ENCODE assay signal across 14 mouse cellular contexts in genomic region chrX:137142546-137142945, GRCm38 (mm10). TPM values are rescaled to one million over a fixed set of nuclear protein-coding genes. Genes with fewer than 3 reads are reported as not detected.
DNase-seq lines count a peak whose midpoint lies in the region; ATAC-seq lines count a peak whose summit lies in the region.
"Had no signal": no experiment of that assay in that cellular context is flagged by ENCODE, and none has a peak within 500 bp of the region (broad histone marks: within the 10 kb centered on the region; RNA-seq: fewer than 3 reads in every experiment).

No protein-coding gene starts in this region.

- no peaks in the 10 kb centered on the region for H3K9me3 ChIP-seq in liver, embryonic 12.5 days (replicated peaks)
- H3K9me3 ChIP-seq in heart, embryonic 10.5 days: no peaks in the 10 kb centered on the region
- no peaks in the 10 kb centered on the region for H3K9me3 ChIP-seq in kidney, embryonic 14.5 days (ENCODE audit: control insufficient read depth, low read length)
- H3K9me3 ChIP-seq: embryonic facial prominence, embryonic 15.5 days had no signal

- no peaks in the 10 kb centered on the region for H3K36me3 ChIP-seq in liver, embryonic 12.5 days
- H3K36me3 ChIP-seq in heart, embryonic 10.5 days: no peaks in the 10 kb centered on the region
- H3K36me3 ChIP-seq in kidney, embryonic 14.5 days (ENCODE audit: control insufficient read depth, insufficient read depth, low read length): no peaks in the 10 kb centered on the region
- H3K36me3 ChIP-seq: embryonic facial prominence, embryonic 15.5 days had no signal

- no peaks in the 10 kb centered on the region for H3K4me1 ChIP-seq in liver, embryonic 12.5 days
- no peaks in the 10 kb centered on the region for H3K4me1 ChIP-seq in heart, embryonic 10.5 days
- no peaks in the 10 kb centered on the region for H3K4me1 ChIP-seq in kidney, embryonic 14.5 days (ENCODE audit: control insufficient read depth, insufficient read depth, low read length)
- H3K4me1 ChIP-seq: embryonic facial prominence, embryonic 15.5 days had no signal

- 21% methylated on average over 2 of the region's 2 CpGs for WGBS in liver, embryonic 12.5 days (ENCODE audit: insufficient replicate concordance)
- WGBS in heart, embryonic 10.5 days: 38% methylated on average over 2 of the region's 2 CpGs
- 26% methylated on average over 2 of the region's 2 CpGs for WGBS in kidney, embryonic 14.5 days

- no peak overlapping the region for H3K9ac ChIP-seq in liver, embryonic 12.5 days
- no peak overlapping the region for H3K9ac ChIP-seq in kidney, embryonic 14.5 days (ENCODE audit: low read depth, low read length)
- H3K9ac ChIP-seq: embryonic facial prominence, embryonic 15.5 days had no signal

- DNase-seq in liver (peak; percentile 14), R1 (ENCODE audit: low read depth, low spot score) (peak; percentile 62)
- peak; percentile 47 for DNase-seq in CD4-positive, CD25-positive, alpha-beta regulatory T cell, adult 2 months (ENCODE audit: low read depth, low spot score)
- DNase-seq in heart, embryonic 10.5 days (ENCODE audit: low spot score): no peak
- DNase-seq: cerebellum, adult 18-20 months; kidney, adult 2 months; lung, adult 2 months had no signal

- H3K4me2 ChIP-seq in liver, embryonic 12.5 days: no peak overlapping the region
- H3K4me2 ChIP-seq in kidney, embryonic 14.5 days (replicated peaks; ENCODE audit: low read depth, low read length): no peak overlapping the region
- H3K4me2 ChIP-seq: embryonic facial prominence, embryonic 15.5 days had no signal

- ATAC-seq in liver, embryonic 12.5 days: no peak
- ATAC-seq in megakaryocyte progenitor cell, adult 5-6 weeks (replicated peaks; ENCODE audit: poor library complexity): peak; percentile 74
- no peak for ATAC-seq in kidney, embryonic 14.5 days (ENCODE audit: low FRiP score, low TSS enrichment)

- H3K27ac ChIP-seq in liver, embryonic 12.5 days: no peak overlapping the region
- H3K27ac ChIP-seq in heart, embryonic 10.5 days: no peak overlapping the region
- no peak overlapping the region for H3K27ac ChIP-seq in kidney, embryonic 14.5 days (ENCODE audit: low read depth, low read length)
- H3K27ac ChIP-seq: embryonic facial prominence, embryonic 15.5 days had no signal

- no peaks in the 10 kb centered on the region for H3K27me3 ChIP-seq in liver, embryonic 12.5 days (replicated peaks)
- H3K27me3 ChIP-seq in heart, embryonic 10.5 days (ENCODE audit: insufficient read depth, poor library complexity, severe bottlenecking): no peaks in the 10 kb centered on the region
- H3K27me3 ChIP-seq in kidney, embryonic 14.5 days (ENCODE audit: control insufficient read depth, insufficient read depth, low read length): no peaks in the 10 kb centered on the region
- H3K27me3 ChIP-seq: embryonic facial prominence, embryonic 15.5 days had no signal

- no peak overlapping the region for H3K4me3 ChIP-seq in liver, embryonic 12.5 days
- H3K4me3 ChIP-seq in heart, embryonic 10.5 days: no peak overlapping the region
- H3K4me3 ChIP-seq in kidney, embryonic 14.5 days (ENCODE audit: low read length): no peak overlapping the region
- H3K4me3 ChIP-seq: embryonic facial prominence, embryonic 15.5 days had no signal

RNA-seq across cellular contexts. Expression of gene Esx1, which starts 20.7 kb away (rescaled TPM):
- polyA plus RNA-seq in liver, embryonic 12.5 days (2016; fragmentation: Nextera tagmentation; extraction: Ambion mirVana): not detected in 2 replicates
- total RNA-seq in megakaryocyte progenitor cell, adult 5-6 weeks (2015): not detected in 2 replicates
- total RNA-seq in megakaryocyte progenitor cell, adult 5-6 weeks (2017): not detected in 2 replicates
- 0.25 TPM in 1 of 2 replicates, not detected in the other for polyA plus RNA-seq in heart, embryonic 10.5 days (2016; fragmentation: Nextera tagmentation; extraction: Ambion mirVana)
- not detected in 2 replicates for polyA plus RNA-seq in kidney, embryonic 14.5 days (2014; fragmentation: Nextera tagmentation; extraction: Ambion mirVana)
- total RNA-seq: adrenal gland, adult 18-20 months; left cerebral cortex, adult 8-10 months had no signal
- polyA plus RNA-seq: embryonic facial prominence, embryonic 15.5 days; heart, embryonic 16.5 days; kidney, adult 2 months; lung, adult 2 months had no signal
